8 mouse cellular contexts compared by ENCODE assay signal in genomic region chr6:70842991-70843390, GRCm38 (mm10). TPM values are rescaled to one million over a fixed set of nuclear protein-coding genes. Genes with fewer than 3 reads are reported as not detected.
DNase-seq lines count a peak whose midpoint lies in the region; ATAC-seq and TF ChIP-seq lines count a peak whose summit lies in the region.

No protein-coding gene starts in this region.

- peak; percentile 30 for DNase-seq in MN1 (ENCODE audit: low spot score)
- no peak for DNase-seq in hindbrain, embryonic 10.5 days (ENCODE audit: low spot score)
- DNase-seq in liver, embryonic 13.5 days, result no peak
- DNase-seq in layer of hippocampus, postnatal 36 days, result no peak
- DNase-seq in retina, postnatal 1 day, result no peak
- no peak for DNase-seq in thymus, postnatal 36 days

- H3K9ac ChIP-seq in liver, embryonic 13.5 days, result peak overlapping the region; percentile 57; the same call in 1 of the 2 replicates
- H3K9ac ChIP-seq in stomach, embryonic 14.5 days (replicated peaks; ENCODE audit: low read depth, low read length), result no peak overlapping the region

- ATAC-seq in liver, embryonic 13.5 days (ENCODE audit: low read depth), result no peak
- no peak for ATAC-seq in stomach, embryonic 14.5 days (ENCODE audit: insufficient number of reproducible peaks, insufficient read depth, low FRiP score, low read depth)

- H3K4me3 ChIP-seq in bone marrow macrophage, adult 2 months (ENCODE audit: insufficient read depth, low read length), result no peak overlapping the region
- no peak overlapping the region for H3K4me3 ChIP-seq in hindbrain, embryonic 10.5 days
- peak overlapping the region; percentile 52 for H3K4me3 ChIP-seq in liver, embryonic 13.5 days (replicated peaks)
- H3K4me3 ChIP-seq in stomach, embryonic 14.5 days (ENCODE audit: low read depth, low read length), result no peak overlapping the region

- no peaks in the 10 kb centered on the region for H3K27me3 ChIP-seq in hindbrain, embryonic 10.5 days (ENCODE audit: insufficient read depth, poor library complexity, severe bottlenecking)
- H3K27me3 ChIP-seq in liver, embryonic 13.5 days, result no peaks in the 10 kb centered on the region
- no peaks in the 10 kb centered on the region for H3K27me3 ChIP-seq in stomach, embryonic 14.5 days (ENCODE audit: control insufficient read depth, insufficient read depth, low read length)

- no peak for TF ChIP-seq CTCF in bone marrow macrophage, adult 2 months (IDR thresholded peaks at IDR 0.05; ENCODE audit: low read depth, low read length)

- WGBS in hindbrain, embryonic 10.5 days, result 70% methylated on average over 5 of the region's 5 CpGs
- 68% methylated on average over 5 of the region's 5 CpGs for WGBS in liver, embryonic 13.5 days (ENCODE audit: insufficient replicate concordance)
- WGBS in stomach, embryonic 14.5 days, result 55% methylated on average over 5 of the region's 5 CpGs

- H3K9me3 ChIP-seq in hindbrain, embryonic 10.5 days, result no peaks in the 10 kb centered on the region
- H3K9me3 ChIP-seq in liver, embryonic 13.5 days (replicated peaks), result no peaks in the 10 kb centered on the region
- no peaks in the 10 kb centered on the region for H3K9me3 ChIP-seq in stomach, embryonic 14.5 days (ENCODE audit: control insufficient read depth, low read depth, low read length)

- peak overlapping the region; percentile 67 for H3K4me2 ChIP-seq in liver, embryonic 13.5 days
- peak overlapping the region; percentile 60 for H3K4me2 ChIP-seq in stomach, embryonic 14.5 days (replicated peaks; ENCODE audit: low read depth, low read length)

- 0 out of 2 replicates have a peak overlapping the region, but pooled peaks have one; percentile 53 for H3K27ac ChIP-seq in bone marrow macrophage, adult 2 months (ENCODE audit: insufficient read depth, low read depth, low read length)
- peak overlapping the region; percentile 88 for H3K27ac ChIP-seq in hindbrain, embryonic 10.5 days
- peak overlapping the region; percentile 75; the same call in 1 of the 2 replicates for H3K27ac ChIP-seq in liver, embryonic 13.5 days
- peak overlapping the region; percentile 73; the same call in 1 of the 2 replicates for H3K27ac ChIP-seq in stomach, embryonic 14.5 days (ENCODE audit: low read length)

- H3K4me1 ChIP-seq in bone marrow macrophage, adult 2 months (ENCODE audit: control insufficient read depth, insufficient read depth, low read length), result peaks cover 29% of the 10 kb centered on the region
- H3K4me1 ChIP-seq in hindbrain, embryonic 10.5 days (replicated peaks), result peaks cover 40% of the 10 kb centered on the region
- H3K4me1 ChIP-seq in liver, embryonic 13.5 days (replicated peaks), result peaks cover 40% of the 10 kb centered on the region
- peaks cover 22% of the 10 kb centered on the region for H3K4me1 ChIP-seq in stomach, embryonic 14.5 days (ENCODE audit: control insufficient read depth, insufficient read depth, low read length)

- no peaks in the 10 kb centered on the region for H3K36me3 ChIP-seq in hindbrain, embryonic 10.5 days
- no peaks in the 10 kb centered on the region for H3K36me3 ChIP-seq in liver, embryonic 13.5 days
- H3K36me3 ChIP-seq in stomach, embryonic 14.5 days (ENCODE audit: control insufficient read depth, insufficient read depth, low read length), result no peaks in the 10 kb centered on the region; the same call in 1 of the 2 replicates

- TF ChIP-seq POLR2A in bone marrow macrophage, adult 2 months (IDR thresholded peaks at IDR 0.05; ENCODE audit: borderline replicate concordance, low read depth, low read length), result no peak

RNA-seq across cellular contexts. Expression of gene Eif2ak3, which starts 1.3 kb away (rescaled TPM):
- 17.4 and 17.6 TPM in 2 replicates for polyA plus RNA-seq in bone marrow macrophage, adult 2 months (2012; ENCODE audit: insufficient read depth, insufficient read length, missing spikeins)
- polyA plus RNA-seq in hindbrain, embryonic 10.5 days (2016; fragmentation: Nextera tagmentation; extraction: Ambion mirVana), result 9.4 and 10.4 TPM in 2 replicates
- polyA plus RNA-seq in liver, embryonic 13.5 days (2015; fragmentation: Nextera tagmentation; extraction: Ambion mirVana), result 3.4 and 3.5 TPM in 2 replicates
- 10.2 and 12.5 TPM in 2 replicates for polyA plus RNA-seq in stomach, embryonic 14.5 days (2014; fragmentation: Nextera tagmentation; extraction: Ambion mirVana)
- 10 to 100 TPM; 22.0 to 24.8 TPM for total RNA-seq in layer of hippocampus, postnatal 36 days (2021)

RNA-seq across cellular contexts. Expression of gene Rpia, which starts 51.0 kb away (rescaled TPM):
- 10.6 and 14.4 TPM in 2 replicates for polyA plus RNA-seq in bone marrow macrophage, adult 2 months (2012; ENCODE audit: insufficient read depth, insufficient read length, missing spikeins)
- polyA plus RNA-seq in hindbrain, embryonic 10.5 days (2016; fragmentation: Nextera tagmentation; extraction: Ambion mirVana), result 1.8 and 2.2 TPM in 2 replicates
- 3.7 and 4.5 TPM in 2 replicates for polyA plus RNA-seq in liver, embryonic 13.5 days (2015; fragmentation: Nextera tagmentation; extraction: Ambion mirVana)
- 4.5 and 4.8 TPM in 2 replicates for polyA plus RNA-seq in stomach, embryonic 14.5 days (2014; fragmentation: Nextera tagmentation; extraction: Ambion mirVana)
- 10 to 100 TPM; 11.7 to 13.0 TPM for total RNA-seq in layer of hippocampus, postnatal 36 days (2021)
